Mouse (Mus musculus) liver, adult (tissue): ENCODE results near the gene Gm8229.
"Not testable (repeated sequence)": the region's sequence is repeated elsewhere in the genome, so short reads cannot be mapped to it uniquely, and the experiment has no call there.

Experiments
- GATA4 ChIP-seq: IDR thresholded peaks from 2 replicates; pipeline ENCODE4 v1.6.1; 2014; ENCODE audit warnings: mild to moderate bottlenecking, low read length; ENCODE audit not compliant: insufficient replicate concordance

The Gm8229 gene

GRCm38 (mm10) chr14:44365057-44365456 lies at the start of gene Gm8229:
Gene Gm8229, plus strand, starts transcription at chr14:44365357.
- not testable (repeated sequence) for TF ChIP-seq GATA4

- TF ChIP-seq GATA4: not testable (repeated sequence)
Measured at GRCm38 (mm10) chr14:44338484-44338883, 26.7 kb upstream of the Gm8229 start, which contains the start of gene Gm5930. Gene Gm5930, minus strand, starts transcription at chr14:44338584.

- not testable (repeated sequence) for TF ChIP-seq GATA4
Measured at GRCm38 (mm10) chr14:44410588-44410987, 45.4 kb downstream of the Gm8229 start, which contains the start of gene Gm3371. Gene Gm3371, minus strand, starts transcription at chr14:44410688.
